ENCODE assay signal across 22 mouse cellular contexts in genomic region chr10:28737953-28738352, GRCm38 (mm10).
A peak's percentile ranks its signal among the peaks of the same experiment; 100 is the strongest.
DNase-seq lines count a peak whose midpoint lies in the region; ATAC-seq and TF ChIP-seq lines count a peak whose summit lies in the region.
"Had no signal": no experiment of that assay in that cellular context is flagged by ENCODE, and none has a peak within 500 bp of the region (broad histone marks: within the 10 kb centered on the region; RNA-seq: fewer than 3 reads in every experiment).

No protein-coding gene starts in this region.

- WGBS in lung, postnatal 0 days = 66% methylated on average over 1 of the region's 1 CpGs

- no peaks in the 10 kb centered on the region for H3K36me3 ChIP-seq in lung, postnatal 0 days (ENCODE audit: insufficient read depth, low read length)
- H3K36me3 ChIP-seq: G1E; heart, embryonic 10.5 days; hindbrain, embryonic 12.5 days had no signal

- ATAC-seq in frontal cortex, adult (ENCODE audit: low TSS enrichment) = peak; percentile 80
- ATAC-seq in lung, postnatal 0 days = no peak
- ATAC-seq: CD4-positive, CD25-positive, alpha-beta regulatory T cell, adult 4 months; forebrain, embryonic 13.5 days; forebrain, postnatal 0 days had no signal

- H3K9ac ChIP-seq in lung, postnatal 0 days (replicated peaks; ENCODE audit: low read depth) = no peak overlapping the region
- H3K9ac ChIP-seq: forebrain, embryonic 13.5 days; forebrain, postnatal 0 days; hindbrain, embryonic 12.5 days had no signal

- no peaks in the 10 kb centered on the region for H3K27me3 ChIP-seq in lung, postnatal 0 days (replicated peaks; ENCODE audit: insufficient read depth, low read length)
- H3K27me3 ChIP-seq: forebrain, embryonic 13.5 days; hindbrain, embryonic 12.5 days had no signal

- no peak overlapping the region for H3K4me2 ChIP-seq in lung, postnatal 0 days (replicated peaks; ENCODE audit: low read depth, low read length)
- H3K4me2 ChIP-seq: forebrain, embryonic 13.5 days; hindbrain, embryonic 12.5 days had no signal

- TF ChIP-seq CTCF in lung, postnatal 0 days (IDR thresholded peaks at IDR 0.05) = no peak

- no peak for DNase-seq in frontal cortex, postnatal 10 days (ENCODE audit: low spot score in 2 of 2)
- peak; percentile 11 for DNase-seq in kidney, postnatal 14 days
- DNase-seq in kidney, adult 8-10 months = no peak
- peak; percentile 74 for DNase-seq in lung, postnatal 0 days (ENCODE audit: low spot score)
- DNase-seq in lung, postnatal 4 days = no peak
- no peak for DNase-seq in Muller cell, postnatal 12 days (ENCODE audit: inconsistent ontology term)
- DNase-seq: adrenal gland, postnatal 14 days; B cell, adult 2 months; cerebellum, adult 18-20 months; cerebellum, adult 9-11 months; cerebellum, postnatal 36 days; forebrain, postnatal 0 days; gastrocnemius, postnatal 36 days; heart, adult 18-20 months; heart, postnatal 10 days; heart, postnatal 4 days had no signal

- H3K27ac ChIP-seq in lung, postnatal 0 days (ENCODE audit: low read length) = no peak overlapping the region
- H3K27ac ChIP-seq: forebrain, embryonic 13.5 days; heart, embryonic 10.5 days; hindbrain, embryonic 12.5 days had no signal

- H3K4me1 ChIP-seq in lung, postnatal 0 days (ENCODE audit: insufficient read depth, low read depth, low read length) = no peaks in the 10 kb centered on the region
- H3K4me1 ChIP-seq: forebrain, embryonic 13.5 days; heart, embryonic 10.5 days; hindbrain, embryonic 12.5 days had no signal

- TF ChIP-seq EP300 in lung, postnatal 0 days (IDR thresholded peaks at IDR 0.05) = peak; percentile 60

- no peaks in the 10 kb centered on the region for H3K9me3 ChIP-seq in lung, postnatal 0 days (ENCODE audit: low read length)
- H3K9me3 ChIP-seq: forebrain, embryonic 13.5 days; G1E; heart, embryonic 10.5 days; hindbrain, embryonic 12.5 days had no signal

- no peak overlapping the region for H3K4me3 ChIP-seq in lung, postnatal 0 days (ENCODE audit: low read depth, low read length)
- H3K4me3 ChIP-seq: forebrain, embryonic 13.5 days; heart, embryonic 10.5 days; hindbrain, embryonic 12.5 days had no signal

Comparison
In these comparisons a context has a peak if more than half of its experiments do, and no peak if none do; other contexts are left out.
1. DNase-seq: peak in kidney, postnatal 14 days (single experiment) and lung, postnatal 0 days (single experiment); none in frontal cortex, postnatal 10 days (0 of 2), kidney, adult 8-10 months (0 of 2), lung, postnatal 4 days (0 of 2) and Muller cell, postnatal 12 days (single experiment).